Mouse (Mus musculus) neural tube, embryonic 11.5 days (tissue): ENCODE results near the gene Mmp24. TPM values are rescaled to one million over a fixed set of nuclear protein-coding genes. Genes with fewer than 3 reads are reported as not detected.
"Not testable (repeated sequence)": the region's sequence is repeated elsewhere in the genome, so short reads cannot be mapped to it uniquely, and the experiment has no call there.

Experiments
- ATAC-seq: fragments of 200-750 bp; cut with Nextera tagmentation; 2 replicates; pipeline ENCODE4 v1.8.0; 2017; ENCODE audit warnings: moderate number of reproducible peaks, mild to moderate bottlenecking, moderate TSS enrichment, moderate library complexity; ENCODE audit not compliant: insufficient read depth, low FRiP score, low TSS enrichment
- DNase-seq: peaks from one replicate; pipeline ENCODE4 v3.0.0-alpha.2; 2015; ENCODE audit warnings: low spot score
- H3K27ac ChIP-seq: fragments of 300-500 bp; sonication (generic); 2 replicates; pipeline ENCODE4 v1.5.1; 2014; ENCODE audit warnings: low read depth, mild to moderate bottlenecking, low read length
- H3K27me3 ChIP-seq: fragments of 300-500 bp; sonication (generic); 2 replicates; pipeline ENCODE4 v1.6.1; 2014; ENCODE audit warnings: mild to moderate bottlenecking, low read length, mixed read lengths; ENCODE audit not compliant: control insufficient read depth, insufficient read depth
- H3K36me3 ChIP-seq: fragments of 300-500 bp; sonication (generic); 2 replicates; pipeline ENCODE4 v1.6.1; 2014; ENCODE audit warnings: mild to moderate bottlenecking, low read length, moderate library complexity, mixed read lengths; ENCODE audit not compliant: control insufficient read depth, insufficient read depth
- H3K4me1 ChIP-seq: fragments of 300-500 bp; sonication (generic); 2 replicates; pipeline ENCODE4 v1.6.1; 2014; ENCODE audit warnings: low read length, mixed read lengths; ENCODE audit not compliant: control insufficient read depth, insufficient read depth
- H3K4me2 ChIP-seq: fragments of 300-500 bp; sonication (generic); 2 replicates; pipeline ENCODE4 v1.6.1; 2014; ENCODE audit warnings: low read depth, mild to moderate bottlenecking, moderate library complexity
- H3K4me3 ChIP-seq: fragments of 300-500 bp; sonication (generic); 2 replicates; pipeline ENCODE4 v1.5.1; 2014; ENCODE audit warnings: low read depth, low read length
- H3K9ac ChIP-seq: fragments of 300-500 bp; sonication (generic); 2 replicates; pipeline ENCODE4 v1.6.1; 2014; ENCODE audit warnings: mild to moderate bottlenecking, low read length
- H3K9me3 ChIP-seq: fragments of 300-500 bp; sonication (generic); 2 replicates; pipeline ENCODE4 v1.6.1; 2016; ENCODE audit warnings: low read length; ENCODE audit not compliant: control insufficient read depth
- WGBS: fragments of 180-500 bp; shearing (Covaris S2); extraction: QIAGEN DNeasy Blood & Tissue Kit; methylation state at CpG from one replicate; pipeline ENCODE4 v1.1.7; 2014; 5-methylcytosine and 5-hydroxymethylcytosine counted together
- polyA plus RNA-seq: library from polyadenylated mRNA; unstranded; fragments of >200 nt; fragmentation: Nextera tagmentation; extraction: Ambion mirVana; gene quantifications from 2 replicates; pipeline ENCODE4 v1.2.1, GENCODE M21; 2014

Gene Mmp24
- 4.3 and 5.7 TPM in 2 replicates for polyA plus RNA-seq

GRCm38 (mm10) chr2:155774927-155775684 is at the start of gene Mmp24:
Mmp24 (plus strand) TSS chr2:155775342.
- peak; percentile 31; the same call in 1 of the 2 replicates for ATAC-seq
- Histone ChIP-seq H3K36me3 (no peaks in the 10 kb centered on the region), H3K27ac (peak within 1 kb of the TSS; percentile 72; the same call in 1 of the 2 replicates), H3K27me3 (peaks cover 20% of the 10 kb centered on the region), H3K9ac (peak within 1 kb of the TSS; percentile 76), H3K4me3 (peak within 1 kb of the TSS; percentile 66), H3K9me3 (no peaks in the 10 kb centered on the region), H3K4me1 (peaks cover 5% of the 10 kb centered on the region; the same call in 1 of the 2 replicates), H3K4me2 (peak within 1 kb of the TSS; percentile 87)
- no peak for DNase-seq
- WGBS: 3% methylated on average over 35 of the region's 100 CpGs

GRCm38 (mm10) chr2:155726302-155726701 is 48.8 kb upstream of the Mmp24 start:
- Histone ChIP-seq H3K4me3 (no peak overlapping the region), H3K27ac (no peak overlapping the region), H3K27me3 (no peaks in the 10 kb centered on the region), H3K36me3 (no peaks in the 10 kb centered on the region), H3K4me2 (no peak overlapping the region), H3K4me1 (0 out of 2 replicates have a peak, but pooled peaks cover 3% of the 10 kb centered on the region), H3K9me3 (no peaks in the 10 kb centered on the region), H3K9ac (no peak overlapping the region)
- 79% methylated on average over 7 of the region's 7 CpGs for WGBS
- DNase-seq (no peak), ATAC-seq (no peak)

GRCm38 (mm10) chr2:155727764-155728395 is 47.3 kb upstream of the Mmp24 start:
- no peak for DNase-seq
- H3K4me2 ChIP-seq: no peak overlapping the region
- 76% methylated on average over 7 of the region's 7 CpGs for WGBS
- no peak overlapping the region for H3K27ac ChIP-seq
- H3K4me3 ChIP-seq: no peak overlapping the region
- no peaks in the 10 kb centered on the region for H3K9me3 ChIP-seq
- ATAC-seq: no peak
- no peak overlapping the region for H3K9ac ChIP-seq
- H3K27me3 ChIP-seq: no peaks in the 10 kb centered on the region
- 0 out of 2 replicates have a peak, but pooled peaks cover 3% of the 10 kb centered on the region for H3K4me1 ChIP-seq
- H3K36me3 ChIP-seq: no peaks in the 10 kb centered on the region

- H3K9ac ChIP-seq: peak overlapping the region; percentile 63
- H3K27me3 ChIP-seq: no peaks in the 10 kb centered on the region
- ATAC-seq: no peak
- peak overlapping the region; percentile 80 for H3K4me2 ChIP-seq
- WGBS: 6% methylated on average over 15 of the region's 15 CpGs
- H3K4me1 ChIP-seq: 0 out of 2 replicates have a peak, but pooled peaks cover 3% of the 10 kb centered on the region
- DNase-seq: no peak
- no peaks in the 10 kb centered on the region for H3K36me3 ChIP-seq
- no peak overlapping the region for H3K27ac ChIP-seq
- no peaks in the 10 kb centered on the region for H3K9me3 ChIP-seq
- peak overlapping the region; percentile 67 for H3K4me3 ChIP-seq
Observed at GRCm38 (mm10) chr2:155728742-155729141, 46.4 kb upstream of the Mmp24 start.

- Histone ChIP-seq H3K27me3 (no peaks in the 10 kb centered on the region), H3K4me2 (peak within 1 kb of the TSS; percentile 80), H3K9ac (peak within 1 kb of the TSS; percentile 63), H3K27ac (no peak within 1 kb of the TSS), H3K9me3 (no peaks in the 10 kb centered on the region), H3K36me3 (no peaks in the 10 kb centered on the region), H3K4me3 (peak within 1 kb of the TSS; percentile 67), H3K4me1 (0 out of 2 replicates have a peak, but pooled peaks cover 3% of the 10 kb centered on the region)
- WGBS: under 1% methylated on average over 31 of the region's 33 CpGs
- ATAC-seq: peak; percentile 85; the same call in 1 of the 2 replicates
- peak; percentile 89 for DNase-seq
Observed at GRCm38 (mm10) chr2:155729158-155729645, 45.9 kb upstream of the Mmp24 start, which contains the start of gene Edem2. Edem2 (minus strand) TSS chr2:155729475.

GRCm38 (mm10) chr2:155735080-155735479 is 40.1 kb upstream of the Mmp24 start:
- Histone ChIP-seq H3K9me3 (no peaks in the 10 kb centered on the region), H3K27me3 (no peaks in the 10 kb centered on the region), H3K4me1 (no peaks in the 10 kb centered on the region), H3K9ac (no peak overlapping the region), H3K4me3 (no peak overlapping the region), H3K36me3 (no peaks in the 10 kb centered on the region), H3K4me2 (no peak overlapping the region), H3K27ac (no peak overlapping the region)
- DNase-seq (no peak), ATAC-seq (no peak)
- 86% methylated on average over 5 of the region's 5 CpGs for WGBS

GRCm38 (mm10) chr2:155735766-155736165 is 39.4 kb upstream of the Mmp24 start, which contains the start of gene Gm17581:
Gm17581 (minus strand) TSS chr2:155735866.
- 85% methylated on average over 5 of the region's 5 CpGs for WGBS
- not testable (repeated sequence) for ATAC-seq, H3K27ac ChIP-seq

GRCm38 (mm10) chr2:155736936-155737335 is 38.2 kb upstream of the Mmp24 start:
- Histone ChIP-seq H3K9ac (no peak overlapping the region), H3K36me3 (no peaks in the 10 kb centered on the region), H3K27me3 (no peaks in the 10 kb centered on the region), H3K9me3 (no peaks in the 10 kb centered on the region), H3K4me3 (no peak overlapping the region), H3K4me2 (no peak overlapping the region), H3K27ac (no peak overlapping the region), H3K4me1 (no peaks in the 10 kb centered on the region)
- 85% methylated on average over 6 of the region's 6 CpGs for WGBS
- no peak for DNase-seq
- ATAC-seq: no peak

More at GRCm38 (mm10) chr2:155735766-155736165, 39.4 kb upstream of the Mmp24 start, which contains the start of gene Gm17581:
- not testable (repeated sequence) for H3K27me3 ChIP-seq, H3K4me2 ChIP-seq, H3K9me3 ChIP-seq, H3K36me3 ChIP-seq, H3K4me3 ChIP-seq, H3K9ac ChIP-seq, DNase-seq, H3K4me1 ChIP-seq
